Mouse (Mus musculus): ENCODE results near the gene Cacna1a.

DNA sequence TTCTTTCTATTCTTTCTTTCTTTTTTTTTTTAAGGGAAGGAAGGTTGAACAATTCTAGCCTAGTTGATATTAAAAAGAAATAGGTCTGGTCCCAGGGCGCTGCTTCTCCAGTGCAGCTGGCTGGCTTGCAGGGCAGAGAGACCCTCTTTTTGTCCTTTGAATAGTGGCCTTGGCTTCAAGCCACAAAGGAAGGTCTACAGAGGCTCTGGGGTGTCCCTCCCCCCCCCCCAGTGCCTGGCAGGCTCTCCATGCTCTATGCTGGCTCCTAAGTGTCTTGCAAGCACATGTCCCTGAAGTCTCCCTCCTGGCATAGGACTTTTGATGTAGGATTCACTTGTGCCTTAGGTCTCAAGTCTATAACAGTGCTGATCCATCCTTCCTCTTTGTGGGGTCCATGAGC is 23.0 kb upstream of the Cacna1a start:
- no peak for TF ChIP-seq CTCF (IDR thresholded peaks at IDR 0.05; ENCODE audit: control insufficient read depth, insufficient read depth, low read length)
- TF ChIP-seq POLR2A (IDR thresholded peaks at IDR 0.05; ENCODE audit: borderline replicate concordance, control insufficient read depth, low read depth, low read length), result no peak
